Mouse (Mus musculus): ENCODE data around the gene Phb2. TPM values are rescaled to one million over a fixed set of nuclear protein-coding genes. Genes with fewer than 3 reads are reported as not detected.
A peak's percentile ranks its signal among the peaks of the same experiment; 100 is the strongest.

The Phb2 gene
- polyA plus RNA-seq, 1 experiment from 2014 or later: 259 TPM

DNA sequence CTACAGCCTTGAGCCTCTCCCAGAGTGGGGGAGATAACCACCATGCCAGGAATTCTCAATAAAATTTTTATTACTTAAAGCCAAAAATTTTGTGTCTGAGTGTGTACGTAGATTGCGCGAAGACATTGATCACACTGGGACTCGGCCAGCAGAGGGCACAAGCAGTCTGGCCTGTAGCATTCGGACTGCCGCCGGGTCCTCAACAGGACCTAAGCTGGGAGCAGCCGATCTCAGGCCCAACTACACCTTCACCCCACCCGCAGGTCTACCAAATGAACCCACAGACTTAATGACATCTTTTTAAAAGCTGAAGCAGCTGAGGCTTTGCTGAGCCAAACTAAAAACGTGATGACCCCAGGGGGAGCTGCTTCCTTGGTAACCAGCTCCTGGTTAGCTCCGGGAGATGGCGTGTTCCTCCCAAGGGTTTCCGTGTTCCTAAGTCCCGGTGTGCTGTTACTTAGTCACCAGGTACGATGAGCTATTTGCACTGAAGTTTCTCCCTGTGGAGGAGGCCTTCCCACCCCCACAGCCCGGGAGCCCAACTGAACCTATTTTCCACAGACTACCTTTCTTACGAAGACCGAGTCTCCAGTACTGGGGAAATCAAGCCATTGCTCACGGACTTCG, 4.8 kb downstream of the Phb2 start:
- WGBS: 72% methylated on average over 20 of the region's 20 CpGs
- H3K4me1 ChIP-seq (replicated peaks): peaks cover 16% of the 10 kb centered on the region
- no peaks in the 10 kb centered on the region for H3K9me3 ChIP-seq
- ATAC-seq (ENCODE audit: low read depth): no peak
- H3K4me3 ChIP-seq: no peak overlapping the region
- no peak overlapping the region for H3K9ac ChIP-seq
- H3K27ac ChIP-seq (replicated peaks): no peak overlapping the region
- H3K36me3 ChIP-seq: peaks cover 41% of the 10 kb centered on the region
- H3K27me3 ChIP-seq: no peaks in the 10 kb centered on the region
- H3K4me2 ChIP-seq: no peak overlapping the region

- peaks cover 11% of the 10 kb centered on the region for H3K4me1 ChIP-seq (replicated peaks)
- ATAC-seq (ENCODE audit: low read depth): no peak
- WGBS: 85% methylated on average over 13 of the region's 13 CpGs
These were observed 5.8 kb downstream of the Phb2 start for GRCm38 (mm10) chr6:124717968-124718367.

DNA sequence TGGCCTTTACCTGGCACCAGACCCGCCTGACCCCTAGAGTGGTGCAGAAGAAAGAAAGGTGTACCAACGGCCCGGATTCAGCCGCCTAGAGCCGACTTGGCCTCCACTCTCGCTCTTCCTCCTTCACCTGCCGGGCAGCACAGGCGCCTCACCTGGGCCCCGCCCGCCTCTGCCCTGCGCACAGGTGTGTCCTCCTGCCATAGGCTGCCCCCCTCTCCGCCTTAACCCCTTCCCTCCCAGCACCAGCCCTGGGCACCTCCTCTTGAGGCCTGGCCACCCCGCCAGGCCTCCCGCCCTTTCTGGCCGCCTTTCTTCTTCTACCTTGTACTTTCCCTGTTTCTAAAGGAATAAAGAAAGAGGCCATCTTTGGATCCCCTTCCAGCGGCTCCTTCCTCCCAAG, 6.6 kb downstream of the Phb2 start:
- WGBS: 60% methylated on average over 13 of the region's 16 CpGs
- Histone ChIP-seq H3K27ac (replicated peaks) (no peak overlapping the region), H3K36me3 (peaks cover 40% of the 10 kb centered on the region), H3K27me3 (no peaks in the 10 kb centered on the region), H3K4me1 (replicated peaks) (peaks cover 4% of the 10 kb centered on the region), H3K4me3 (no peak overlapping the region), H3K9ac (no peak overlapping the region), H3K4me2 (no peak overlapping the region), H3K9me3 (no peaks in the 10 kb centered on the region)
- no peak for ATAC-seq (ENCODE audit: low read depth)

More at GRCm38 (mm10) chr6:124717968-124718367, 5.8 kb downstream of the Phb2 start:
- H3K36me3 ChIP-seq: peaks cover 41% of the 10 kb centered on the region
- H3K27me3 ChIP-seq: no peaks in the 10 kb centered on the region
- H3K9me3 ChIP-seq: no peaks in the 10 kb centered on the region
- H3K9ac ChIP-seq: no peak overlapping the region
- no peak overlapping the region for H3K4me3 ChIP-seq
- H3K4me2 ChIP-seq: no peak overlapping the region
- H3K27ac ChIP-seq (replicated peaks): no peak overlapping the region

DNA sequence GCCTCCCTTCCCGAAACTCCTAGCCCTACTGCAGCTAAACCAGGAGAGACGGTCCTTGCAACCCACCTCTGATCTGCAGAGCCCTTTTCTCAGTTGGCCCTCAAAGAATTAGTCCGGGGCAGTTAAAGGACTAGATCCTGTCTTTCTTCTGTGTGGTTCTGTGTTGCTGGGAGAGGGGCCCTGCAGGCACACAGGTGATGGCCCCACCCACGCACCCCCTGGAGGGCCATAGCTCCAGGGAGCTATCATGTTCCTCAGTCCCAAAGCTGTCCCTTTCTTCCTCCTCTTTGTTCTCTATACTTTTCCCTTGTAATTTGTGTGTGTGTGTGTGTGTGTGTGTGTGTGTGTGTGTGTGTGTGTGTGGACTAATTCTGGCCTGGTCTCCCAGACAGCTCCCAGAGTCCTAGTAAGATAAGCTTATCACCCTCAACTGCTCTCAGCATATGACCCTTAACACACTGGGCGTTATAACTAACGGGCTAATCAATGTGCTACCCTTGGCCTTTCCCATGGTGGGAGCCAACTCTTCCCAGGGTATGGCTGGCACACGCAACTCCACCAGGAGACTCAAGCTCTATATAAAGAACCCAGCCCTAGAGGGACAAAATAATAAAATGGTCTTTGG, 7.3 kb downstream of the Phb2 start:
- H3K36me3 ChIP-seq: peaks cover 35% of the 10 kb centered on the region
- no peaks in the 10 kb centered on the region for H3K27me3 ChIP-seq
- H3K27ac ChIP-seq (replicated peaks): no peak overlapping the region
- no peak for ATAC-seq (ENCODE audit: low read depth)
- 82% methylated on average over 7 of the region's 7 CpGs for WGBS
- no peak overlapping the region for H3K4me3 ChIP-seq
- H3K4me1 ChIP-seq (replicated peaks): no peaks in the 10 kb centered on the region
- H3K9me3 ChIP-seq: no peaks in the 10 kb centered on the region
- no peak overlapping the region for H3K9ac ChIP-seq
- no peak overlapping the region for H3K4me2 ChIP-seq

- Histone ChIP-seq H3K9ac (0 out of 2 replicates have a peak overlapping the region, but pooled peaks have one; percentile 17), H3K4me2 (no peak overlapping the region), H3K4me1 (replicated peaks) (no peaks in the 10 kb centered on the region), H3K9me3 (no peaks in the 10 kb centered on the region), H3K27ac (replicated peaks) (no peak overlapping the region), H3K4me3 (no peak overlapping the region), H3K27me3 (no peaks in the 10 kb centered on the region), H3K36me3 (peaks cover 20% of the 10 kb centered on the region)
- 59% methylated on average over 11 of the region's 11 CpGs for WGBS
- ATAC-seq (ENCODE audit: low read depth): no peak
These were observed 8.8 kb downstream of the Phb2 start for GRCm38 (mm10) chr6:124720904-124721303.

- H3K4me1 ChIP-seq (replicated peaks): no peaks in the 10 kb centered on the region
- H3K9me3 ChIP-seq: no peaks in the 10 kb centered on the region
- H3K4me2 ChIP-seq: no peak overlapping the region
- H3K36me3 ChIP-seq: no peaks in the 10 kb centered on the region
- no peaks in the 10 kb centered on the region for H3K27me3 ChIP-seq
- ATAC-seq (ENCODE audit: low read depth): no peak
- H3K4me3 ChIP-seq: no peak overlapping the region
- H3K9ac ChIP-seq: no peak overlapping the region
- WGBS: 89% methylated on average over 6 of the region's 6 CpGs
- no peak overlapping the region for H3K27ac ChIP-seq (replicated peaks)
These were observed 10.8 kb downstream of the Phb2 start for GRCm38 (mm10) chr6:124722876-124723473.

DNA sequence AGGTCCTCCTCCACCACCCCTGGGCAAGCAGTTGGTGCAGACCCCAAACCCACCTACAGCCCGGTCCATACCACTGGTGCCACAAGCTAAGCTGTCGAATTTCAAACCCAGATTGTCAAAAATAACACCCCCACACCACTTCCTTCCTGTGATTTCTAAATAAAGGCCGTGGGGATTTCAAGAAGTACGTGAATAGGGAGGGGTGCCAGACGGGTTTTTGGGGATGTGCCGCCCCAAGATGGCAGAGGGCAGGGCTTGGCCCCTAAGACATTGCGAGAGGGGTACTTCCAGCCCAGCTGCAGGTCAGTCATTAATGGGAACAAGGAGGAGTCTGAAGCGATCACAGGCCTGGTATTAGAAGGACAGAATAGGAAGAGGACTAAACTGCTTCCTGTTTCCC, 11.4 kb downstream of the Phb2 start:
- Histone ChIP-seq H3K4me3 (no peak overlapping the region), H3K9ac (no peak overlapping the region), H3K27ac (replicated peaks) (no peak overlapping the region), H3K9me3 (no peaks in the 10 kb centered on the region), H3K4me2 (no peak overlapping the region), H3K4me1 (replicated peaks) (no peaks in the 10 kb centered on the region), H3K27me3 (no peaks in the 10 kb centered on the region), H3K36me3 (no peaks in the 10 kb centered on the region)
- 83% methylated on average over 8 of the region's 8 CpGs for WGBS
- no peak for ATAC-seq (ENCODE audit: low read depth)

DNA sequence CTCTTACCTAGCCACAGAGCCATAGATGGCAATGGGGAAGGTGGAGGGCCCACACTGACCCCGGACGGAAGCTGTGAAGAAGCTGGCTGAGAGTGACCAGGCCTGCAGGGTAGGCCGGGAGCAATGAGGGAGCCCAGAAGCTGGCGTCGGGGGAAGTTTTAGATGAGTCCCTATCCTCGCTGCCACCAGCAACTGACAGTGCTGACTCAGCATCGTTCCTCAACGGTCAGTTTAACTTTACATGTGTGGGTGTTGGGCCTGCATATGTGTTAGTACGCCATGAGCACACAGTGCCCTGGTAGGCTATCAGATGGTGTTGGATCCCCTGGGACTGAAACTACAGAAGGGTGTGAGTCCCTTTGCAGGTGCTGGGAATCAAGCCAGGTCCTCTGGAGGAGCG, 12.3 kb downstream of the Phb2 start:
- ATAC-seq (ENCODE audit: low read depth): no peak
- Histone ChIP-seq H3K4me3 (no peak overlapping the region), H3K36me3 (no peaks in the 10 kb centered on the region), H3K27me3 (no peaks in the 10 kb centered on the region), H3K9me3 (no peaks in the 10 kb centered on the region), H3K4me1 (replicated peaks) (no peaks in the 10 kb centered on the region), H3K9ac (no peak overlapping the region), H3K27ac (replicated peaks) (no peak overlapping the region), H3K4me2 (no peak overlapping the region)
- WGBS: 87% methylated on average over 10 of the region's 10 CpGs

DNA sequence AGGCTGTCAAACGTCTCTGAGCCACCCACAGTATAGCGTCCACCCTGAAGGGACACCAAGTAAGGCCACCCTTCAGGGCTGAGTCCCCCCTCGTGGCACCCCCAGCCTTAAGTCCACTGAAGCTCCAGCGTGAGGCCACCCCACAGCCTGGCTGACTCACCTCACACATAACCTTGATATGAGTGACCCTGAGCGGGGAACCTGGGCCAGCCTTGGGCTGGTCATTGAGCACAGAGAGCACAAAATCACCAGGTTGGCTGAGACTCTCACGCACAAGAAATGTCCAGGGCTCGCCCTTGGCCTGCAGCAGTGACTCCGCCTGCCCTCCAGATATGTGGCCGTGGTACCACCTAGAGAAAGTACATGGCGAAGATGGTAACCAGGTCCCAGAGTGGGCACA, 16.5 kb downstream of the Phb2 start:
- H3K9me3 ChIP-seq: no peaks in the 10 kb centered on the region
- H3K36me3 ChIP-seq: no peaks in the 10 kb centered on the region
- H3K4me1 ChIP-seq (replicated peaks): peaks cover 4% of the 10 kb centered on the region; the same call in 1 of the 2 replicates
- ATAC-seq (ENCODE audit: low read depth): no peak
- H3K9ac ChIP-seq: no peak overlapping the region
- H3K4me2 ChIP-seq: no peak overlapping the region
- no peaks in the 10 kb centered on the region for H3K27me3 ChIP-seq
- no peak overlapping the region for H3K27ac ChIP-seq (replicated peaks)
- H3K4me3 ChIP-seq: no peak overlapping the region
- WGBS: 89% methylated on average over 10 of the region's 10 CpGs

DNA sequence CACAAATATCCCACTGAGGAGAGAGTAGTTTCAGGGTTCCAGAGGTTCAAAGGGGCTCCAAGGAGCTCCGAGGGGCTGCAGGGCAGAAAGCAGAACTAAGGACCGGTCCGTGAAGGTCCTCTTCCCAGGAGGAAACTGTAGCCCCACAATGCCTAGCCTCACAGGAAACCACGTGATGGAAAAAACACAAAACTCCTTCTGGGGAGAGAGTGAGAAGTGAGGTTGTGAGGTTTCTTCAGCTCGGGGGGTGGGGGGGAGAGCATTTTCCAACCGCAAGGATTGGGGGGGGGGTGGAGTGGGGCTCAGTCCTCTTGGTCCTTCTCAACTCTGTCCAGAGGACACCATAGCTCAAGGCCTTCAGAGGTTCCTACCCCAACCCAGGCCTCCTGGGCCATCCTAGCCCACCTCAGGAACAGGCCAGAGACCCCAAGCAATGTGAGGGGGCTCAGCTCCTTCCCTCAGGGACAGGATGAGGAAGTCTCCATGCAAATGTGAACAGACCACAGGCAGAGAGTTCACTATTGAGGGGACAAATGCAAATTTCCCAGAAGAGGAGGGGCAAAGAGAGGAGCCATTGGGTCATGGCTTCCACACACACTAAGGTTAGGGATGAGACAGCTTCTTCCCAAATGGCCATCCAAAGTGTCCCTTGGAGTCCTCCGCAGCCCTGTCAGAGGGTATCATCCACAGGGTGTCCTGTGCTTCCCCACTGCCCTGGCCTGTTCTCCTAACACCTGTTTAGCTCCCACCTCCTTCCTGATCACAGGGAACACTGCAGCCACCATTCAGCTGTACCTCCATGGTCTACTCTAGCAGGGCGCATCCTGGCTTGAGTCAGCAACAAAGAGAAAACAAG, 17.9 kb downstream of the Phb2 start:
- H3K27me3 ChIP-seq: no peaks in the 10 kb centered on the region
- no peaks in the 10 kb centered on the region for H3K36me3 ChIP-seq
- no peak for ATAC-seq (ENCODE audit: low read depth)
- peaks cover 4% of the 10 kb centered on the region; the same call in 1 of the 2 replicates for H3K4me1 ChIP-seq (replicated peaks)
- WGBS: 91% methylated on average over 8 of the region's 8 CpGs
- H3K27ac ChIP-seq (replicated peaks): no peak overlapping the region
- H3K4me2 ChIP-seq: no peak overlapping the region
- H3K9me3 ChIP-seq: no peaks in the 10 kb centered on the region
- H3K9ac ChIP-seq: no peak overlapping the region
- no peak overlapping the region for H3K4me3 ChIP-seq

DNA sequence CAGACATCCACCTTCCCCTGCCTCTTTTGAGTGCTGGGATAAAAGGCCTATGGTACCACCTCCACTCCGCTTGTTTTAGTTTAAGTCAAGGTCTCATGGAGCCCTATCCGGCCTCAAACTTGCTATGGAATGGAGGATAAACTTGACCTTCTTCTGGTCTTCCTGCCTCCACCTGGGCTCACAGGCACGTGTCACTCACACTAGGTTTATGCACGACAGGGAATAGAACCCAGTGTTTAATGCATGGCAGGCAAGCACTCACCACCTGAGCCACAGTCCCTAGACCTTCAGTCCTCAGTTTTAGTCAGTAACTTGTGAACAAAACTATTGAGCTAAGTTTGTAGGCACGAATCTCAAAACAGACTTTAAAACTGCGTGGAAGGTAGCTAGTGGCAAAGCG, 18.9 kb downstream of the Phb2 start:
- no peaks in the 10 kb centered on the region for H3K36me3 ChIP-seq
- peaks cover 4% of the 10 kb centered on the region; the same call in 1 of the 2 replicates for H3K4me1 ChIP-seq (replicated peaks)
- no peak overlapping the region for H3K9ac ChIP-seq
- 89% methylated on average over 7 of the region's 7 CpGs for WGBS
- ATAC-seq (ENCODE audit: low read depth): no peak
- H3K4me3 ChIP-seq: no peak overlapping the region
- H3K27me3 ChIP-seq: no peaks in the 10 kb centered on the region
- H3K27ac ChIP-seq (replicated peaks): no peak overlapping the region
- H3K9me3 ChIP-seq: no peaks in the 10 kb centered on the region
- H3K4me2 ChIP-seq: no peak overlapping the region

Measured in neural tube, embryonic 13.5 days (tissue).